Mouse (Mus musculus) lung, postnatal 0 days (tissue): ENCODE measurements around the gene Tbc1d2b. TPM values are rescaled to one million over a fixed set of nuclear protein-coding genes. Genes with fewer than 3 reads are reported as not detected.
A peak's percentile ranks its signal among the peaks of the same experiment; 100 is the strongest.

ENCODE experiments used
- ATAC-seq: fragments of 200-750 bp; cut with Nextera tagmentation; 2 replicates; pipeline ENCODE4 v1.8.0; 2017; ENCODE audit warnings: moderate library complexity
- DNase-seq: peaks from one replicate; pipeline ENCODE4 v3.0.0-alpha.2; 2016; ENCODE audit warnings: low spot score
- H3K27ac ChIP-seq: fragments of 300-500 bp; sonication (generic); 2 replicates; pipeline ENCODE4 v1.5.1; 2014; ENCODE audit warnings: antibody characterized with exemption, mild to moderate bottlenecking, low read length, mixed read lengths
- H3K27me3 ChIP-seq: fragments of 300-500 bp; sonication (generic); replicated peaks from 2 replicates; pipeline ENCODE4 v1.6.1; 2014; ENCODE audit warnings: low read length, mixed read lengths; ENCODE audit not compliant: insufficient read depth
- H3K36me3 ChIP-seq: fragments of 300-500 bp; sonication (generic); 2 replicates; pipeline ENCODE4 v1.6.1; 2014; ENCODE audit warnings: low read length, mixed read lengths; ENCODE audit not compliant: insufficient read depth
- H3K4me1 ChIP-seq: fragments of 300-500 bp; sonication (generic); 2 replicates; pipeline ENCODE4 v1.6.1; 2014; ENCODE audit warnings: antibody characterized with exemption, low read depth, low read length, mixed read lengths; ENCODE audit not compliant: insufficient read depth
- H3K4me2 ChIP-seq: fragments of 300-500 bp; sonication (generic); replicated peaks from 2 replicates; pipeline ENCODE4 v1.6.1; 2014; ENCODE audit warnings: low read depth, mild to moderate bottlenecking, low read length, moderate library complexity, mixed read lengths
- H3K4me3 ChIP-seq: fragments of 300-500 bp; sonication (generic); 2 replicates; pipeline ENCODE4 v1.5.1; 2014; ENCODE audit warnings: low read depth, low read length
- H3K9ac ChIP-seq: fragments of 300-500 bp; sonication (generic); replicated peaks from 2 replicates; pipeline ENCODE4 v1.6.1; 2014; ENCODE audit warnings: low read depth, mild to moderate bottlenecking
- H3K9me3 ChIP-seq: fragments of 300-500 bp; sonication (generic); 2 replicates; pipeline ENCODE4 v1.6.1; 2016; ENCODE audit warnings: low read length, mixed read lengths
- CTCF ChIP-seq: IDR thresholded peaks from 2 replicates; pipeline ENCODE4 v1.5.1; 2016; ENCODE audit warnings: antibody characterized with exemption, mild to moderate bottlenecking
- EP300 ChIP-seq: IDR thresholded peaks from 2 replicates; pipeline ENCODE4 v1.6.1; 2016; ENCODE audit warnings: antibody characterized with exemption, mild to moderate bottlenecking, control low read depth
- WGBS: fragments of 180-500 bp; shearing (Covaris S2); extraction: QIAGEN DNeasy Blood & Tissue Kit; methylation state at CpG from one replicate; pipeline ENCODE4 v1.1.7; 2014; 5-methylcytosine and 5-hydroxymethylcytosine counted together
- polyA plus RNA-seq: library from polyadenylated mRNA; unstranded; fragments of >200 nt; fragmentation: Nextera tagmentation; extraction: Ambion mirVana; gene quantifications from 2 replicates; pipeline ENCODE4 v1.2.1, GENCODE M21; 2015

The Tbc1d2b gene
- polyA plus RNA-seq, 1 experiment from 2014 or later = 9.5 TPM

DNA sequence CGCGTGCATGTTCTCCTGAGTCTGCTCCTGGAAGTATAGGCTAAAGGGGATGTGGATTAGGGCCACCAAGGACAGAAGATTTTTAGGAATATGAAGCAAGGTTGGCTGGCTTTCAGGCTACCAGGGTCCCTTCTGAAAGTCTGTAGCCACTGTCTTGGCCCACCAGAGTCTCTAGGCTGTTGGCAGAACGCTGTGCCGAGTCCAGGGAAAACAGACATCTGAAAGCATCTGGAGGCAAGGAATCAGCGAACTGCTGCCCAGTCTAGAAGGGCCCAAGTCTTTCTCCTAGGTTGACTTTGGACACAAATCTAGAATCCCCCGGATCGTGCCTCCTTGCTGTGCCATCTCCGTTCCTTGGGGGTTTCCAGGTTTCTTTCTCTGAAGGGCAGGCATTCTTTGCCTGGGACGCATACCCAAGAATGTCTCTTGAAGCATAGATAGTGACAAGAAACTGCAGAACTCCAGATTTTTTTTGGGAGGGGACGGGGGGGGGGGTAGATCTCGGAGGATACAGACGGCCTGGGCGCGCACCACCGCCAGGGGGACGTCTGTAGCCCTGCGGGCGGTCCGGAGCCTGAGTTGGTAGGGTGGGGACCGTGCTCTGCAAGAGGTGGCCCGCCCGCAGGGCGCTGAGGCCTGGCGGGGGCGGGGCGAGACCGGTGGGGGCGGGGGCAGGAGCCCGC is 108.2 kb downstream of the Tbc1d2b start:
- ATAC-seq = peak; percentile 94
- no peaks in the 10 kb centered on the region for H3K27me3 ChIP-seq
- WGBS = 7% methylated on average over 25 of the region's 29 CpGs
- H3K4me2 ChIP-seq = peak overlapping the region; percentile 89
- H3K4me1 ChIP-seq = 0 out of 2 replicates have a peak, but pooled peaks cover 3% of the 10 kb centered on the region
- no peaks in the 10 kb centered on the region for H3K36me3 ChIP-seq
- no peak overlapping the region for H3K27ac ChIP-seq
- peak overlapping the region; percentile 52 for H3K4me3 ChIP-seq
- peak; percentile 85 for DNase-seq
- no peak overlapping the region for H3K9ac ChIP-seq
- TF ChIP-seq CTCF = peak; percentile 69
- no peak for TF ChIP-seq EP300
- no peaks in the 10 kb centered on the region for H3K9me3 ChIP-seq

Other genes with a start within 250 kb of the Tbc1d2b start
- 2,236 and 2,487 TPM in 2 replicates for gene Ctsh, start 216.7 kb downstream of the Tbc1d2b start, polyA plus RNA-seq
- 283 and 290 TPM in 2 replicates for gene Morf4l1, start 156.0 kb downstream of the Tbc1d2b start, polyA plus RNA-seq
- 4.1 and 5.4 TPM in 2 replicates for gene Adamts7, start 107.7 kb downstream of the Tbc1d2b start, polyA plus RNA-seq